Mouse (Mus musculus): ENCODE data around the gene Mmp9.

- TF ChIP-seq CTCF (conservative IDR thresholded peaks at IDR 0.05; ENCODE audit: insufficient read depth, insufficient read length, low read depth, low read length) (no peak), POLR2A (IDR thresholded peaks at IDR 0.05; ENCODE audit: low read depth, low read length) (no peak)
Observed at GRCm38 (mm10) chr2:164957548-164958315, 17.2 kb downstream of the Mmp9 start.

Measured in kidney, adult 2 months (tissue).